Comparison of ENCODE assay signal across 8 mouse cellular contexts in the genomic region with DNA sequence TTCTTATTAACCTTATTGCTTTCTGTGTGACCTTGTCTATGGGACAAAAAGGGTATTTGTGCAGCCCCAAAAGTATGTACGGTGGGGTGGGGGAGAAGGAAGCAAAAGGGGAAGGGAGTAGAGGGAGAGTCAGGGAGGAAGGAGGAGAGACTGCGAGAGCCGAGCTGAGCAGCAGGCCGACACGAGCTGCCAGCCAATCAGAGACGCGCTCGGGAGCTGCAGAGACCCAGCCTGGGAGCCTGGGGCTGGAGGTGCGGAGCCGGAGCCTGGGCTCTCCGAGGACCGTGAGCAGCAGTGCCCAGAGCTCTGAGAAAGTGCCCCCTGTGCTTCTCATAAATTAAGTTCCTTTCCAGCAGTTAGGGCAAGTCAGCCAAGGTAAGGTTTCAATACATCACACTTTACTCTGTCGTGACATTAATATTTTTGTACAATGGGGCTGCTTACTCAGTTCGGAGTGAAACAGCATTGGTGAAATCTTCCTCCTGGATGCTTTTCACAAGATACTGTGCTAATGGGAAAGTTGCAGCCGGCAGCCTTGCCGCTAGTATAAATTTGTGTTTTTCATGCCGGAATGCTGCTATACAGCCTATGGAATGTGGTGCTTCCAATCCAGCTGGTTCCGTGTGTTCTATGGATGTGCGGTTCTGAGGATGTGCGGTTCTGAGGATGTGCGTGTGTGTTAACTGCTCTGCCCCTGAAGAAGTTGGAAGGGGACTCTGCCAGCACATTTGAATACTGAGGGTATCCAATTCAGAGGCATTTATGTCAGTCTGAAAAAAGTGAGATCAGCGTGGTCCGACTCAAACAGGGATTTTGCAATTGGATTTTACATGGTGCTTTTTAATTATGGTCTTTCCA.
DNase-seq lines count a peak whose midpoint lies in the region; ATAC-seq lines count a peak whose summit lies in the region.

No protein-coding gene starts in this region.

- H3K4me3 ChIP-seq in hindbrain, embryonic 15.5 days = peak overlapping the region; percentile 51
- H3K4me3 ChIP-seq in midbrain, embryonic 11.5 days (ENCODE audit: low read depth, low read length) = peak overlapping the region; percentile 35
- H3K4me3 ChIP-seq in stomach, embryonic 15.5 days (replicated peaks) = peak overlapping the region; percentile 42

- DNase-seq in NIH3T3 (ENCODE audit: low read depth) = peak; percentile 61
- peak; percentile 87 for DNase-seq in cerebellum, adult 8-10 months
- peak; percentile 83 to 92 for DNase-seq in left cerebral cortex, postnatal 25 days (ENCODE audit: low spot score in 2 of 2)
- DNase-seq in midbrain, embryonic 11.5 days (ENCODE audit: low spot score, missing footprints) = peak; percentile 95
- DNase-seq in adipocyte (ENCODE audit: low spot score) = no peak

- H3K9ac ChIP-seq in hindbrain, embryonic 15.5 days = peak overlapping the region; percentile 55
- peak overlapping the region; percentile 35 for H3K9ac ChIP-seq in midbrain, embryonic 11.5 days (ENCODE audit: low read length)
- H3K9ac ChIP-seq in stomach, embryonic 15.5 days = no peak overlapping the region

- peaks cover 7% of the 10 kb centered on the region for H3K4me1 ChIP-seq in hindbrain, embryonic 15.5 days (replicated peaks)
- peaks cover 5% of the 10 kb centered on the region for H3K4me1 ChIP-seq in midbrain, embryonic 11.5 days (ENCODE audit: control insufficient read depth, insufficient read depth, low read length)
- no peaks in the 10 kb centered on the region for H3K4me1 ChIP-seq in stomach, embryonic 15.5 days

- WGBS in hindbrain, embryonic 15.5 days = 3% methylated on average over 23 of the region's 23 CpGs
- WGBS in midbrain, embryonic 11.5 days = 6% methylated on average over 23 of the region's 23 CpGs
- 4% methylated on average over 23 of the region's 23 CpGs for WGBS in stomach, embryonic 15.5 days

- no peaks in the 10 kb centered on the region for H3K36me3 ChIP-seq in hindbrain, embryonic 15.5 days
- no peaks in the 10 kb centered on the region for H3K36me3 ChIP-seq in midbrain, embryonic 11.5 days (ENCODE audit: control insufficient read depth, insufficient read depth, low read length)
- no peaks in the 10 kb centered on the region for H3K36me3 ChIP-seq in stomach, embryonic 15.5 days

- peak overlapping the region; percentile 80 for H3K27ac ChIP-seq in hindbrain, embryonic 15.5 days (replicated peaks)
- H3K27ac ChIP-seq in midbrain, embryonic 11.5 days (ENCODE audit: low read depth, low read length) = peak overlapping the region; percentile 40; the same call in 1 of the 2 replicates
- peak overlapping the region; percentile 59; the same call in 1 of the 2 replicates for H3K27ac ChIP-seq in stomach, embryonic 15.5 days

- intact Hi-C loops in left cerebral cortex, postnatal 25 days (cut with DNase I) = loop anchor here (10.0 kb wide), 2 partner anchors 122 to 202 kb away; no protein-coding TSS in a partner anchor

- ATAC-seq in frontal cortex, adult (ENCODE audit: low TSS enrichment) = peak; percentile 97
- peak; percentile 99 for ATAC-seq in hindbrain, embryonic 15.5 days (ENCODE audit: low FRiP score, low read depth)
- peak; percentile 99 for ATAC-seq in midbrain, embryonic 11.5 days (ENCODE audit: low FRiP score)
- ATAC-seq in stomach, embryonic 15.5 days (ENCODE audit: insufficient read depth, low FRiP score, low read depth) = peak; percentile 95

- H3K9me3 ChIP-seq in hindbrain, embryonic 15.5 days = no peaks in the 10 kb centered on the region
- H3K9me3 ChIP-seq in midbrain, embryonic 11.5 days (ENCODE audit: control insufficient read depth, low read length) = no peaks in the 10 kb centered on the region
- no peaks in the 10 kb centered on the region for H3K9me3 ChIP-seq in stomach, embryonic 15.5 days

- H3K27me3 ChIP-seq in hindbrain, embryonic 15.5 days = no peaks in the 10 kb centered on the region
- H3K27me3 ChIP-seq in midbrain, embryonic 11.5 days (ENCODE audit: control insufficient read depth, insufficient read depth, low read length) = no peaks in the 10 kb centered on the region
- no peaks in the 10 kb centered on the region for H3K27me3 ChIP-seq in stomach, embryonic 15.5 days (replicated peaks)

- peak overlapping the region; percentile 66 for H3K4me2 ChIP-seq in hindbrain, embryonic 15.5 days
- H3K4me2 ChIP-seq in midbrain, embryonic 11.5 days = peak overlapping the region; percentile 52
- H3K4me2 ChIP-seq in stomach, embryonic 15.5 days = peak overlapping the region; percentile 68
